Mouse (Mus musculus) spleen, adult 2 months (tissue): ENCODE results near the gene Disp1.

Experiments
- CTCF ChIP-seq: fragments of 200-500 bp; IDR thresholded peaks from 2 replicates; pipeline ENCODE4 v1.5.1; 2011; ENCODE audit warnings: mild to moderate bottlenecking, inconsistent platforms; ENCODE audit not compliant: insufficient read depth, insufficient read length, insufficient replicate concordance; ENCODE audit errors: extremely low read depth
- POLR2A ChIP-seq: fragments of 200-500 bp; IDR thresholded peaks from 2 replicates; pipeline ENCODE4 v1.6.1; 2011; ENCODE audit warnings: low read depth, low read length, inconsistent platforms

- TF ChIP-seq CTCF, result no peak
- TF ChIP-seq POLR2A, result no peak
Measured at GRCm38 (mm10) chr1:183088661-183089060, 132.7 kb downstream of the Disp1 start.
